Mouse (Mus musculus): ENCODE results near the gene H2-Ab1.

H2-Ab1 gene

GRCm38 (mm10) chr17:34281836-34282235, 24.3 kb downstream of the H2-Ab1 start:
- DNase-seq (ENCODE audit: low read depth, low spot score), result no peak

- no peak for DNase-seq (ENCODE audit: low read depth, low spot score)
Observed at GRCm38 (mm10) chr17:34285371-34285770, 27.9 kb downstream of the H2-Ab1 start.

- no peak for DNase-seq (ENCODE audit: low read depth, low spot score)
Observed at GRCm38 (mm10) chr17:34285848-34286247, 28.4 kb downstream of the H2-Ab1 start.

GRCm38 (mm10) chr17:34286501-34286900, 29.0 kb downstream of the H2-Ab1 start:
- no peak for DNase-seq (ENCODE audit: low read depth, low spot score)

GRCm38 (mm10) chr17:34286999-34287398, 29.5 kb downstream of the H2-Ab1 start:
- DNase-seq (ENCODE audit: low read depth, low spot score), result no peak

- peak; percentile 82 for DNase-seq (ENCODE audit: low read depth, low spot score)
Observed at GRCm38 (mm10) chr17:34287648-34288047, 30.2 kb downstream of the H2-Ab1 start, which contains the start of gene H2-Aa. H2-Aa (minus strand) TSS chr17:34287823.

GRCm38 (mm10) chr17:34288131-34288530, 30.6 kb downstream of the H2-Ab1 start:
- no peak for DNase-seq (ENCODE audit: low read depth, low spot score)

- peak; percentile 92 for DNase-seq (ENCODE audit: low read depth, low spot score)
Observed at GRCm38 (mm10) chr17:34291609-34292008, 34.1 kb downstream of the H2-Ab1 start.

- no peak for DNase-seq (ENCODE audit: low read depth, low spot score)
Observed at GRCm38 (mm10) chr17:34292570-34292969, 35.1 kb downstream of the H2-Ab1 start.

GRCm38 (mm10) chr17:34293533-34293932, 36.0 kb downstream of the H2-Ab1 start:
- DNase-seq (ENCODE audit: low read depth, low spot score), result no peak

GRCm38 (mm10) chr17:34294249-34294648, 36.8 kb downstream of the H2-Ab1 start:
- DNase-seq (ENCODE audit: low read depth, low spot score), result no peak

GRCm38 (mm10) chr17:34295307-34295706, 37.8 kb downstream of the H2-Ab1 start:
- DNase-seq (ENCODE audit: low read depth, low spot score), result no peak

- peak; percentile 82 for DNase-seq (ENCODE audit: low read depth, low spot score)
Observed at GRCm38 (mm10) chr17:34295891-34296794, 38.7 kb downstream of the H2-Ab1 start.

- no peak for DNase-seq (ENCODE audit: low read depth, low spot score)
Observed at GRCm38 (mm10) chr17:34299356-34299755, 41.9 kb downstream of the H2-Ab1 start.

- no peak for DNase-seq (ENCODE audit: low read depth, low spot score)
Observed at GRCm38 (mm10) chr17:34300071-34300470, 42.6 kb downstream of the H2-Ab1 start.

- no peak for DNase-seq (ENCODE audit: low read depth, low spot score)
Observed at GRCm38 (mm10) chr17:34300691-34301566, 43.4 kb downstream of the H2-Ab1 start.

- no peak for DNase-seq (ENCODE audit: low read depth, low spot score)
Observed at GRCm38 (mm10) chr17:34301670-34302190, 44.2 kb downstream of the H2-Ab1 start.

- no peak for DNase-seq (ENCODE audit: low read depth, low spot score)
Observed at GRCm38 (mm10) chr17:34303789-34304188, 46.3 kb downstream of the H2-Ab1 start.

- DNase-seq (ENCODE audit: low read depth, low spot score), result peak; percentile 87
Observed at GRCm38 (mm10) chr17:34304751-34305150, 47.3 kb downstream of the H2-Ab1 start.

- DNase-seq (ENCODE audit: low read depth, low spot score), result peak; percentile 94
Observed at GRCm38 (mm10) chr17:34305380-34306030, 48.0 kb downstream of the H2-Ab1 start, which contains the start of gene H2-Eb1. H2-Eb1 (plus strand) TSS chr17:34305867.

- no peak for DNase-seq (ENCODE audit: low read depth, low spot score)
Observed at GRCm38 (mm10) chr17:34306407-34306806, 48.9 kb downstream of the H2-Ab1 start.

All from brain, adult 2 months (tissue).